Mouse (Mus musculus) brain, embryonic 18.5 days (tissue): ENCODE data around the gene Cd209a.
A peak's percentile ranks its signal among the peaks of the same experiment; 100 is the strongest.
"Not testable (repeated sequence)": the region's sequence is repeated elsewhere in the genome, so short reads cannot be mapped to it uniquely, and the experiment has no call there.

Experiments used
- DNase-seq: peaks from one replicate; pipeline ENCODE4 v3.0.0-alpha.2; 2012; ENCODE audit warnings: low read depth, low spot score

Gene Cd209a

DNA sequence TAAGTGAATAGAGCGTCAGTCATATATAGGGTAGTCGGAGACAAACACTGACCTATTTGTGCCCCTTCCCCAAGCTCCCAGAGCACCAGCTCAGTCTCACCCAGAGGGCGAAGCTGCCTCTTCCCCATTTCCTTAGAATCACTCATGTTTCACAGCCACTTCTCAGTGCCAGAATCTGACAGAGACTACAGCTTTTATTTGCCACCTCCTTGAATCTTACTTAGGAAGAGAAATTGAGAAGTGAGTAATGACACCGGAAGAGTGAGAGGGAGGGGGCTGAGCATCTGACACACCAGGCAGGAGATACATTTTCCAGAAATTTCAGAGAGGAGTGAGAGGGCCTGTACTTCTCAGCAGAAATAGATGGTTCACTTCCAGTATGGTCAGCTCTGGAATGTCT, at the start of gene Cd209a:
Cd209a (minus strand) TSS at position 224 of the 400 bp plus-strand sequence.
- no peak for DNase-seq

DNA sequence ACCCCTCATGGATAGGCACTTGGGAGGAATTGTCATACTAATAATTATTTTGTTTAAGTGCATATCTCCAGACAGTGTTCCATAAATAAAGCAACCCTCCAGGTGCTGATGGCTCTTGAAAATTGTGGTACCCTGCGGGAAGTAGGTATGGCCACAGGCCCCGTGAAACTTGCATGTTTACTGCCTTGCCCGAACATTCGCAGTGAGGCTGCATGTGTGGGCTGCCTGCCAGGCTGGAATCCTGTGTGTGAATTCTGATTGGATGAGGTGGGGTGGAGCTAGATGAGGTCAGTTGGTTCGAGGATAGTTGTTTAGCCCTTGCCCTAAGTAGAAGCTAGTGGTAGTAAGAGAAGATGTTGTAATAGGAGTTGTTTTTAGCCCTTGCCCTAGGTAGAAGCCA, 19.9 kb upstream of the Cd209a start:
- not testable (repeated sequence) for DNase-seq

DNA sequence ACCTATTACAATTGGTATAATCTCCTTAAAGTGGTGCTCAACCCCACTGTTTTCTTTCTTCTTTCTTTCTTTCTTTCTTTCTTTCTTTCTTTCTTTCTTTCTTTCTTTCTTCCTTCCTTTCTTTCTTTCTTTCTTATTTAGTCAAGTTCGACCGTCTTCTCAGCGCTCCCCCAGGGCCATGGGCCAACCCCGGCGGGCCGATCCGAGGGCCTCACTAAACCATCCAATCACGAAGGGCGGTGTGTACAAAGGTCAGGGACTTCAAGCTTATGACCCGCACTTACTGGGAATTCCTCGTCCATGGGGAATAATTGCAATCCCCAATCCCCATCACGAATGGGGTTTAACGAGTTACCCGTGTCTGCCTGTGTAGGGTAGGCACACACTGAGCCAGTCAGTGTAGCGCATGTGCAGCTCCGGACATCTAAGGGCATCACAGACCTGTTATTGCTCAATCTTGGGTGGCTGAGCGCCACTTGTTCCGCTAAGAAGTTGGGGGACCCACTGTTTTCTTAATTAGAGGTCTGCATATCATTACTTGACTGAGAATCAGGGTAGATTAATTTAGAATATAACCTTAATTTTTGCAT, 5.6 kb upstream of the Cd209a start:
- DNase-seq: peak; percentile 51

DNA sequence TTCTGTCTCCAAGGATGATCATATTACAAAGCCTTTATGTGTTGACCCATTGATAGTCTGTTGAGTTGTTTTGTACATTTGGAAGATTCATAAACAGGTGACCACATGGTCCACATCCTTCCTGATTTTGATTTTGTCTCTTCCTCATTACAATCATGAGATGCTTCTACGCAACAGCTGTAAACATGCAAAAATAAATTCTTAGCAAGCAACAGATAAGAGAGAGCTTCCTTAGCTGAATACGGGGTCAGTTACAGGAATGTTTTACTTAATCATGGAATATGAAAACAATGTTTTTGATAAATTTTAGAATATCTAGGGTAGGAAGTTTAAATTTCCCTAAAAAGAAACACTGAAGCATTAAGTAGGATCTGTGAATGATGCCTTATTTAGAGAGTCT, 11.8 kb downstream of the Cd209a start:
- DNase-seq: no peak

DNA sequence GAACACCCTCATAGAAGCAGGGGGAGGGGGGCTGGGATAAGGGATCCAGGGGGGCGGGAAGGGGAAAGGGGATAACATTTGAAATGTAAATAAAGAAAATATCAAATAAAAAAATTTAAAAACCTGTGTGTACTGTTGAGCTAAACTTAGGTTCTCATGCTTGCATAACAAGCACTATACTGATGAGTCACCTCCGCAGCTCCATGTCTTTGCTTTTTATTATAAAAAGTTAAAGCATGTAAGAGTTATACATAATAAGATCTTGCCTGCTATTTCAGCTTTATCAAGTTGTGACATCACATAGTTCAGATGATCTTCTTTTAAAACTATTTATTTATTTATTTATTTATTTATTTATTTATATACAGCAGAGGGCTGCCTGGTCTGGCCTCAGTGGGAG, 13.2 kb downstream of the Cd209a start:
- DNase-seq: no peak

DNA sequence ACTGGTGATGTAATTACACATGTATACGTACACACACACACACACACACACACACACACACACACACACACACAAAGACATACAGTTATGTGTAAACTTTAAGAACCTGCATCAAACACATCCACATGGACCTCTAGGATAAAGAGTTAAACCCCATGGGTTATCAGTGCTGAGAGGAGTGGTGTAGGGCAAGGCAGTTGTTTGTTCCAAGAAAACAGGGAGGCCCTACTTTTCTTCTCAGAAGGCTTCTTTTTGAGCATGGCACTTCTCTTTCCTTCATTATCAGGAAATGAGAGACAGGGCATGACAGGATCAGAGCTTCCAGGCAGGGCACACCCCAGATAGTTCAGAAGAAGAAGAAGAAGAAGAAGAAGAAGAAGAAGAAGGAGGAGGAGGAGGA, 14.7 kb downstream of the Cd209a start:
- no peak for DNase-seq

DNA sequence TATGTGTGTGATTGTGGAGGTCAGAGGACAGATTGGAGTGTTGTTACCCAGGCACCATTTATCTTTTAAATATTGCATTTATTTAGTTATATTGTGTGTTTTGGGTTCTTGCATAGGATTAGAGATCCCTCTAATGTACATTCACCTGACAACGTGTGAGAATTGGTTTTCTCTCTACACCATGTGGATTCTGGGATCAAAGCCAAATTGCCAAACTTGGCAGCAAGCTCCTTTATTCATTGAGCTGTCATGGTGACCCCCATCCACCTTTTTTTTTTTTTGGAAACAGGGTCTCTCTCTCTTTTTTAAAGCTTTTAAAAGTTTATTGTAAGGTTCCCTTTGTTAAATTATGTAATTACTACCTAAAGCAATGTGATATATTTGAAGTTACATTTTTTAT, 27.7 kb downstream of the Cd209a start:
- no peak for DNase-seq

DNA sequence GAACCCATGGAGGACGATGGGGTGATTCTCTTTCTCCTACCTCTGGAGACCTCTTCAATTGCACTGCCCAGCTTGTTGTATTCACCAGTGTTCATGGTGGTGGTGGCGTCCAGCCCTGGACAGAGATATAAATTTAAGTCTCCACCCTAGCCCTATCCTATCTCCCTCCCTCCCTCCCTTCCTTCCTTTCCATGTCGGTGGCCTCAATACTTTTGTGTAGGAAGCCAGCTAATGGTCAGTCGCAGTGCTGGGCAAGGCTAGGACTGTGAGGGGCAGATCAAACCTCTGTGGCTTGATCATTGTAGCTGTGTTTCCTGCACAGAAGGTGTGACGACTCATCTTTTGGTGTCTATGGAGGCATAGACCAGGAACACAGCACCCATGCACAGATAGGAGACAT, 28.2 kb downstream of the Cd209a start, which contains the start of gene Clec4g:
Clec4g (minus strand) TSS at position 101 of the 400 bp plus-strand sequence.
- DNase-seq: no peak

DNA sequence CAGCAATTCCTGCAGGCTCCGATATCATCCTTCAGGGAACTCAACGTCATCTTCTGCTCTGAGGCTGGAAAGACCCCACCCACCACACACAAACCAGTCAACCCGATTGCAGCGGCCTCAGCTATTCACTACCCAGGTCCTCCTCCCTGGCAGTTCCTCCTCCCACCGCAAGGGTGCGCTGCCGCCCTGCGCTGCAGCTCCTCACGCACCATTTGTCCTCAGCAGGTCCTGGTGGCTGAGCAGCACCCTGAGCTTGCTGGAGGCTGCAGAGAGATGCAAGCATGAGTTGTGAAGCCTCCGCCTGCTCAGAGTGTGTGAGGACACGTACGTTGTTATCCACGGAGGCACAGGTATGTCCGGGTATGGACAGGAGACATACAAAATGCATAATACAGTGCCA, 30.2 kb downstream of the Cd209a start:
- DNase-seq: no peak

DNA sequence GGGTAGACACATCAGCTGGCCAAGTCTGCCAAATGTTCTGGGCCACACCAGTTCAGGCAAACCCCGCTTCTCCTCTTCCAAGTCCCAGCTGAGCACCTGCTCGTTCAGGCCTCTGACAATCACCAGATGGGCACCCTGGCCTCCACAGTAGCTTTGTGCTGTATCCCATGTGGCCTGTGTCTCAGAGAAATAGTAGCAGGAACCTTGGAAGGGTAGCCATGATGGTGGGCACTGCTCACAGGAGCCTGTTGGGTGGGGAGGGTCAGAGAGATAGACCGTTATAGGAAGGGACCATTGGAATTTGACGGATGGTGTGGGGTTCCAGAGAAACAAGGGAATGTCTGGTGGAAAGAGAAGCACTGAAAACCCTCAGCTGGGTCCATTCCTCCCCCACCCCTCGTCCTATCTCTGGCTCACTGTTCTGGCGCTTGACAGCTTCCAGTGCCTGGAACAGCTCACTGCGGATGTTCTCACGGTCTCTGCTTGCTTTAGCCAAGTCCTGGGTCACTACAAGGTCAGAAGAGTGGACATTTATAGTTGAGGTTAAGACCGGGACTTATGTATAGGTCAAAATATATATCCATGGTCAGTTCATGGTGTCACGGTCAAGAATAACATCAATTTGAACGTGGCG, 31.3 kb downstream of the Cd209a start:
- DNase-seq: no peak

DNA sequence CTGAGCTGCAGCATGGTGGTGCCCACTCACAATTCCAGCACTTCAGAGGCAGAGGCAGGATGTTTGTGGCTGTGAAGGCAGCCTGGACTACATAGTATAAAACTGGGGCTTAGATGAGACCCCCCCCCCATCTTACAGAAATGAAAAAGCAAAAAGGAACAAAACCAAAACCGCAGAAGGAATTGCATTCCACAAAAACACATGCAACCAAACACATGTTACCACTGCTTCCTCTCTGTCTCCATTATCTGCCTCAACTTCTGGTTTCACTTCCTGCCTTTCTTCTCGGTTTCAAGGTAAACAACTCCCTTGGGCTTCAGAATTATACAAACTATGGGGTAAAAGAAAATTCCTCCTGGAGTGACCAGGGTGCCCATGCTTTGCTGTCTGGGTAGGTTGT, 37.1 kb downstream of the Cd209a start:
- no peak for DNase-seq

DNA sequence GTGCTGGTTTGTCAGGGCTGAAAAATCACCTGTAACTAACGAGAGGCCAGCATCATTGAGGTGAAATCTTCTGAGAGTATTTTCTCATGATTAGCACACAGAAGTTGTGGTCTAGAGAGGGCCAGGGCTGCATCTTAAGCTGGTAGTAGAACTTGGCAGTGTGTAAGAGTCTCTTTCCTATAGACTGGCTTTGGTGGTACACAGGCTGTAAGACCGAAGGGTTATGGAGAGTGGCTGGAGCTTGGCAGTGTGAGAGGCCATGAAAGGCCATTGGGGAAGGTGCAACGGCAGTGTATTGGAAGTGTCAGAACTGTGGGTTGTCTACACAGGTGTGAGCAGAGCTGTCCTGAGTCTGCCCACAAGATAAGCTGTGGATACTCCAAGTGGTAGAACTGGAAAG, 38.5 kb downstream of the Cd209a start:
- no peak for DNase-seq

DNA sequence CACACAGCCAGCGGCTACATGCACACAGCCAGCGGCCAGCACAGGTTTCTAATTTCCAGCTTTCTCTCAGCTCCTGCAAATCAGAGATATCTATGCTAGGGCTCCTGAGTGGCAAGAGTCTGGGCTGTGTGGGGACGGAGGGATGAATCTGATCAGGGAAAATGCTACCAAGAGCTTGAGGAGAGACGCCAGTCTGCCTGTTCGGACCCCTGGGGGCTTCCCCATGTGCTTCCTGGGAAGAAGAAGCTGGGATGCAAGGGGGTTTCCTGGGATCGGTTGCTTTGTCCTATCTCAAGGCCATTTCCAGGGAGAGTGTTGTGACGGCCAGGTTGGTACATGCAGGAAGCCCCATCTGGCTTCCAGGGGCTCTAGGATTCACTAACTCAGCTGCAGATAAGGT, 41.2 kb downstream of the Cd209a start:
- DNase-seq: no peak

DNA sequence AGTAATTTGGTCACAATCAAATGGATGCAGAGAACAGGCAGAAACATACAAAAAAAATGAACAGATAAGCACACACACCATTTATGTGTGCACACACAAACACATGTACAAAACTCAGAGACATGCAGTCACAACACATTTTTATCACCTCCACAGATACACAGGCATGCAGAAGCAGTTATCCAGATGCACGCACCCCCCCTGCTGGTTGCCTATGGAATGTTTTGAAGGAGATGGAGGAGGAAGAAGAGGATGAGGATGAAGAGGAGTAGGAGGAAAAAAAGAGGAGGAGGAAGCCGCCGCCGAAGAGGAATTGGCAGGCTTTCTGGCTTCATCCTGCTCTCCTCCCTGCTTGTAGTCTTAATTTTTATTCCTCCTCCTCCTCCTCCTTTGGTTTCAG, 43.1 kb downstream of the Cd209a start:
- DNase-seq: no peak

DNA sequence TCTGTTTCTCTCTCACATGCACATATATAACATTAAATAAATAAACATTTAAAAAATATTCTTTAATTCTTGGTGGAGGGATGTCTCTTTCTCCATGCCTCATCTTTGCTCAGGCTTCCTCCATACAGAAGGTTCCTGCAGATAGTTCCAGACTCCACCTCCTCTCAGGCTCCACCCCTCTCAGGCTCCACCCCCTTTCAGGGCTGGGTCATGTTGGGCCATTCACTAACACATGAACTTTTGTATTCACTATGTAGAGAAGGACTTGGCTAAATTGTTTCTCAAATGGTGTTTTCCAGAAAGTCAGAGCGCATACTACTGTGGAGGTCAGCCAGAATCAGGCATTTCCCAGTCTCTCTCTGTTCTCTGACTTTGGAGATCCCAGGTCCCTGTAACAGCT, 47.3 kb downstream of the Cd209a start:
- no peak for DNase-seq

DNA sequence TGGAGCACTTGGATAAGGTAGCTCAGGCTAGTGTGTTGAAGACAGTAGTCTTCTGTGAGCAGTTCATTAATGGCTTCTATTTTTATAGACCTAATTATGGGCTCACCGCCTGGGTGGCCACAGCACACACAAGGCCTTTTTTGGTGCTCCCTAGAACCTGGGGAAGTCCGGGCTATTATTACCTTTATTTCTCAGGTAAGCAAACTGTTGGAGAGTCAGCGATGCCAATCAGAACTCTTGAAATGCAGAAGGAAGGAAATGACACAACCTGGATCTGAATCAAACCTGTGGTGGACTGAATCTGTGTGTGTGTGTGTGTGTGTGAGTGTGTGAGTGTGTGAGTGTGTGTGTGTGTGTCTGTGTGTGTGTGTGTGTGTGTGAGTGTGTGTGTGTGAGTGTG, 54.7 kb downstream of the Cd209a start, which contains the start of gene Fcer2a:
Fcer2a (minus strand) TSS at position 55 of the 400 bp plus-strand sequence.
- DNase-seq: no peak
